Mouse (Mus musculus) adrenal gland, adult 2 months (tissue): ENCODE data around the gene Ric8b. TPM values are rescaled to one million over a fixed set of nuclear protein-coding genes. Genes with fewer than 3 reads are reported as not detected.

ENCODE experiments used
- DNase-seq: peaks from one replicate; pipeline ENCODE4 v3.0.0; 2021
- polyA plus RNA-seq: library from polyadenylated mRNA; depleted of rRNA; stranded (reverse); fragments of >200 nt; gene quantifications from 2 replicates; pipeline ENCODE4 v1.2.3, GENCODE M21; 2012
- total RNA-seq, 2 experiments: library from RNA; stranded (reverse); gene quantifications; 2 replicates each; pipeline ENCODE4 v1.2.3; 2021

Ric8b gene
- total and polyA plus RNA-seq, 3 experiments, result 6.7 to 36.2 (median 35.8) TPM

GRCm38 (mm10) chr10:84960380-84960930 is 43.0 kb downstream of the Ric8b start:
- no peak for DNase-seq

- no peak for DNase-seq
Measured at GRCm38 (mm10) chr10:84963126-84963525, 45.7 kb downstream of the Ric8b start.

DNA sequence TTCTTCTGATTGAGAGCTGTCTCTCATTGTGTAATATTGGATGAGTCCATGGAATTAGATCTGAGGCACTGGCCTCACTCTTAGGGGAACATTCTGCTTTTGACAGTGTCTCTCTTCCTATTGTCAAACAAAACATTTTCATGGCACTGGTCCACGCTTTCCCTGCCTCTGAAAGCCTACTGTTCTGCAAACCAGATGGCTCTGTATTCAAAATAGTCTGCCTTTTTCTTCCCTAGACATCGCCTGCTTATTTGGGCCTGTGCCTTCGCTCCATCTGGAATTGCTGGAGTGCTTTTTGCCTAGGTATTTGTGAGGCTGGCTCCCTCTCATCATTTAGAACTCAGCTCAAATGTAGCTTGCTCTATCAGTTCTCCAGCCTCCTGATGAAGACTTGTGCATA is 46.3 kb downstream of the Ric8b start:
- DNase-seq, result no peak

DNA sequence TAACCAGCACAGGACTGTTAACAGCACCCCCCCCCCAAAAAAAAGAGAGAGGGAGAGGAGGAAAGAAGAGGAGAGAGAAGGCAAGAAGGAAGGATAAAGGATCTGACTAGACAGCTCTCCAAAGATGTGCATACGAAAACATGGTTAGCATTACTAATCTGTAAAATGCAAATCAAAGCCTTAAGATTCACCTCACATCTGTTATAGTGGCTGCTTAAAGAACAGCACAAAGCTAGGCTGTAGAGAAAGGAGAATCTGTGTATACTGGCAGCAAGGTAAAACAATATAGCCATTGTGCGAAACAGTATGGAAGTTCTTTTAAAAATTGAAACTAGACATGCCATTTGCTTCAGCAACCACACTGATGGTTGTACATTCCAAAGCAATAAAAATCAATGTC is 49.1 kb downstream of the Ric8b start:
- no peak for DNase-seq

DNA sequence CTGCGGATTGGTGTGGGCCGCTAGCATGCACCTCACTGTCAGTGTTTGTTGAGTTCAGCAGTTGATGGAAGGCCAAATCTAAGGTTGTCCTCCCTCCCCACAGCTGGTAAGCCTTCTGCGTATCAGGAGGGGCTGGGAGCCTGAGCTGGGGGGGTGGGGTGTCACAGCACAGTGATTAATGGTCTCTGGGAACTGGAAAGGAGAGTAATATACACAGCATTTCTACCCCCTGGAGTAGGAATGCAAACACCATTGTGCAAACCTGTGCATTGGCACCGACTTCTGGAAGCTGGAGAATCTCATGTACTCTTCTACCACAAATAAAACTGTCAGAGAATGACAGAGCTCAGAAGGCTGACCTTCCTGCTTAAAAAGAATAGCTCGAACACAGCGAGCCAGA is 50.2 kb downstream of the Ric8b start:
- DNase-seq, result no peak

DNA sequence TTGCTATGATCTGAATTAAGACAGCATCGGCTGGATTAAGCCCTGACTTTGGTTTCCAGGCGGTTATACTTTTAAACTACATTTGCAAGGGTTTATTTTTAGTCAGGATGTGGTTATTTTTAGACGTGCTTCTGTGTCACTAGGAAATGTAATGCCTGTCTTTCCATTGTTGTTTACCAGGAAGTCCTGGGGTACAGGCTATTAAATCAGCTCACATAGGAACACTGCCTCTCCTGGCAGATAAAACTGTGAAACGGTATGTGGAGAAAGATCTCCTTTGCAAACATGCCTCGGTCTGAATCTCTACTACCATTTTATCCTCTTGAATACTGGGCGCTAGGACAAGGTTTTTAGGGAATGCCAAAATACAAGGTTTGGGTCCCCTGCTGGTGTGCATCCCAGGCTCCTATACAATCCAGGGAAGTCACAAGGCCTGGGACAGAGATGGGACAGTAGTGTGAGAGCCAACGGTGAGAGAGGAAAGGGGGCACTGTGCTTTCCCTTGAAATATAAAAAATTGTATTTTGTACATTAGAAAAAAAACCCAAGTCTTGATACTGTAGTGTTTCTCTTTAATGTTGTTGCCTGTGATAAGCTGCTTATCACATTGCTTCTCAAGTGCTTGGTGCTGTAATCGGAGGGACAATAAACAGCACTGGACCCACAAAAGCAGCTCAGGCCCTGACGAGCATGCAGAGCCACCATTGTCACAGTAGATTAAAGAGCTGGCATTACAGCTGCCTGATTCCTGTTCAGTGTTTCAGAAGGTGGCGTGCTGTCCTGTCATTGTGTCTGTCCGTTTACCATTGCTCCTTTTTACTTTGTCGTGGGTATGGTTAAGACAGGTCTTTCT is 51.7 kb downstream of the Ric8b start:
- DNase-seq, result no peak

DNA sequence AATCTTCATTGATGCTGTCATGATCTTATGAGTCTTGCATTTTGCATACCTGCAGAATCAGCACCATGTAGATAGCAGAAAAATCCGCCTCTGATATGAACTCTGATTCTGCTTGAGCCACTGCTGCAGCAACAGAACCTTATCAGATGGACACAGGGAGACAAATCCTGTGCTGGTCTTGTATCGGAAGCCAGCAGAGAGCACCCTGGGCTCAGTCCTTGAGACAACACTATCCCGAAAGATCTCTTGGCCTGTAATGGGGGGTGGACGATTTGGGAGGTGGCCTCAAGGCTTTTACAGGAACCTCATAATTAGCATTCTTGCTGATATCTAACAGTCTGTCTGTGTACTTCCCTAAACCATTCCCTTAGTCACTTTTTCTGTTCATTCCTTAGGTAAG is 57.8 kb downstream of the Ric8b start:
- DNase-seq, result no peak

DNA sequence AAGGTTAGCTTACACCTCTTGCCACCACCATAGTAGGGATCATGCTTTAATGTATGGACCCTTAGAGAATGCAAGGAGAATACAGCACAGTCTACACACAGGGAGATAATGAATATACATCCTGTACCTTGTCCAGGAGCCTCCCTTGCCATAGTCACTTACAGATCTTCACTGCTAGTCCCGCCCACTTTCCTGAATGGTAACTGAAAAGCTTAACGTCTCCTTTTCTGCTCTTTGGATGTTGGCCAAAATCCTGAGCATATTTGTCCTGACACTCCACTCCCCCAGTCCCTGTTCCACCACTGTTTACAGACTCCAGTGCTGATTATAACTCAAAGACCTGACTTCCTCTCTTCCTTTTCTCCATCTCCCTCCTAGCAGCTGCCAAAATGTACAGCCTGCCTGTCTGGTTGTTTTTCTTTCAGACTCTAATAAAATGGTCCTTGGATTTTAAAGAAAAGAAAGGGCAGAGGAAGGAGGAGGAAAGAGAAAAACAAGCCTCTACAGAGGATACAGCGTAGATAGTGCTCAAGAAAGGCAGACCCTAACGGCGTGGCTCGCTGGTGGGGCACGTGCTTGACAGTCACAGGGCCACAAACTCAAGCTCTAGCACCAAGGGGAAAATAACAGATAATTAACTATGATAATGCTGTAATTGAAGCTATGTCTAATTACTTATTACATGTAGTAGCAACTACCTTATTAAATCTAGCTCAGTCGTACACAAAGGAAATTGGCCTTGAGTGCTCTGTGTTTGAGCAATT is 59.4 kb downstream of the Ric8b start:
- no peak for DNase-seq

- DNase-seq, result no peak
Measured at GRCm38 (mm10) chr10:84980291-84980690, 62.9 kb downstream of the Ric8b start.

- DNase-seq, result no peak
Measured at GRCm38 (mm10) chr10:84981441-84981840, 64.0 kb downstream of the Ric8b start.

DNA sequence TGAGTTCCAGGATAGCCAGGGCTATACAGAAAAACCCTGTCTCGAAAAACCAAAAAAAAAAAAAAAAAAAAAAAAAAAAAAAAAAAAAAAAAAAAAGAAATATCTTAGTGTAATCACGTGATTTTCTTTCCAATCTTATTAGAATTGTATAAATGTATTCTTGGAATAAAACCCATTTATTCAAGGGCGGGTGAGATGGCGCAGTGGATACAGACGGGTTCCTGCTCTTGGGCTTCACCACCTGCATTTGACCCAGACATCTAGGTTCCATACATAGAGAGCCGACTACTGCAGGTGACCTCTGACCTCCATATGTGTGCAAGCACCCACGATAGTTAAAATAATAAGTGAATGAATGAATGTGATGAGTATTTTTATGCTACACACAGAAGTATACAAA is 65.3 kb downstream of the Ric8b start:
- no peak for DNase-seq

GRCm38 (mm10) chr10:84985956-84986355 is 68.5 kb downstream of the Ric8b start:
- peak; percentile 19 for DNase-seq

GRCm38 (mm10) chr10:84987666-84988065 is 70.2 kb downstream of the Ric8b start:
- no peak for DNase-seq

DNA sequence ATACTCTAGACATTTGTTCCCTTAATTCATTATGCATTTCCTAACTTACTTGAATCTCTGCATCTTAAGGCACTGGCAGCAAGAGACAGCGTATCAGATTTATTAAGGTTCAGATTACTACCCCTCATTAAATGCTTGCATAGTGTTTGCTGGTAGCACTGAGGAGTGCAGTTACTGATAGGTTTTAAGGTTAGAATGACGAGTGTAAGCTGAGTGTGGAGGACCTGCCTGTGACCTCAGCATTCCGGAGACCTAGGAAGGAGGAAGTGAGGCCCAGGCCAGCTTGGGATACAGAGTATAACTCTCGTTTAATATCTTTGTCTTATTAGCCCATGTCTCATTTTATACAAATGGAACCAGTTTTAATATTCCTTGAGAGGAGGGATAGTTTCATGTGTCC is 71.2 kb downstream of the Ric8b start:
- DNase-seq, result no peak

GRCm38 (mm10) chr10:84994346-84994745 is 76.9 kb downstream of the Ric8b start:
- DNase-seq, result no peak

DNA sequence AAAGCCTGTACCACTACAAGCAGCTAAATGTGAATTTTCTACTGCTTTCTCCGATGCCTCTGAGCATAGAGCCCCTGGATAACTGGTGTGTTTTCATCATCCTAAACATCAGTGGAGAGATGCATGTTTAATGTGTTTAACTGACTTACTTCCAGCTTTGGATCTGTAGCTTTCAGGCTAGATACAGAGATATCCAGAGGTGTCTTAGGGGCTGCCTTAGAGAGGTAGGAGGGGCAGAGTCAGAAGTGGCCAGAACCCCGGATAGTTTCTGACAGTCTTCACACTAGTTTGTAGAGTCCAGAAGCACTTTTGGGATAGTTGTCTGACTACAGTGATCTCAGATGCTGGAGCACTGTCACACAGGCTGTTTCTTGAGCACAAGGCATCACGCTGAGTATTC is 77.6 kb downstream of the Ric8b start:
- no peak for DNase-seq

GRCm38 (mm10) chr10:84996366-84996765 is 79.0 kb downstream of the Ric8b start:
- DNase-seq, result no peak

DNA sequence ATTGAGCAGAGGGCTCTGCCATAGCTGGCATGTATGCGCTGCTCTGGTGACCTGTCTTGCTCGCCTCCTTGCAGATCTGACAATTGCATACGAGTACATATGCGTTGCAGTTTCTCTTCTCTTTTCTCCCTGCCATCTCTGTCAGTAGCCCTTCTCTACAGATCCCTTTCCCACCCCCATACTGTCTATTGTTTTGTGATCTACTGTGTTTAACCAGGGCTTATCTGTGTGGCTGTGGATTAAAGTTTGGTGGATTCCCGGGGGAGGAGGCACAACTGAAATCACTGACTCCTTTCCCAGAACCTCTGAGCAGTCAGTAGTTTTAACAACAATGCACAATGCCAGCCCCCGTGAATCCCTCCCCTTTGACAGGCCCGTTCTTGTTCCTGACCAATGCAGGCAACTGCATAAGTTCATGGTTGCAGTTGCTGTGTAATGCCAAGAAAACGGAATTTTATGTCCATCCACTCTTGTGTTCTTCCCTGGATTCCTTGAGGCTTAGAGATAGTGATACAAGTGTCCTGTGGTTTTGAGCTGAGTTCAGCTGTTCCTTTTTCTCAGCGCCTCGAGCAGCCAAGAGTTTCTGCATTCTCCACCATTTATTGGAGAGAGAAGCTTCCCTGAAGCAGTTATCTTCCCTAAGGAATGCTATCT is 80.3 kb downstream of the Ric8b start:
- DNase-seq, result no peak

- no peak for DNase-seq
Measured at GRCm38 (mm10) chr10:84998225-84998579, 80.8 kb downstream of the Ric8b start.

GRCm38 (mm10) chr10:85001920-85002319 is 84.5 kb downstream of the Ric8b start:
- DNase-seq, result no peak

- DNase-seq, result no peak
Measured at GRCm38 (mm10) chr10:85003190-85004026, 86.0 kb downstream of the Ric8b start.
